Mouse (Mus musculus): Measurements from ENCODE around the gene Ccng2.

Ccng2 gene

DNA sequence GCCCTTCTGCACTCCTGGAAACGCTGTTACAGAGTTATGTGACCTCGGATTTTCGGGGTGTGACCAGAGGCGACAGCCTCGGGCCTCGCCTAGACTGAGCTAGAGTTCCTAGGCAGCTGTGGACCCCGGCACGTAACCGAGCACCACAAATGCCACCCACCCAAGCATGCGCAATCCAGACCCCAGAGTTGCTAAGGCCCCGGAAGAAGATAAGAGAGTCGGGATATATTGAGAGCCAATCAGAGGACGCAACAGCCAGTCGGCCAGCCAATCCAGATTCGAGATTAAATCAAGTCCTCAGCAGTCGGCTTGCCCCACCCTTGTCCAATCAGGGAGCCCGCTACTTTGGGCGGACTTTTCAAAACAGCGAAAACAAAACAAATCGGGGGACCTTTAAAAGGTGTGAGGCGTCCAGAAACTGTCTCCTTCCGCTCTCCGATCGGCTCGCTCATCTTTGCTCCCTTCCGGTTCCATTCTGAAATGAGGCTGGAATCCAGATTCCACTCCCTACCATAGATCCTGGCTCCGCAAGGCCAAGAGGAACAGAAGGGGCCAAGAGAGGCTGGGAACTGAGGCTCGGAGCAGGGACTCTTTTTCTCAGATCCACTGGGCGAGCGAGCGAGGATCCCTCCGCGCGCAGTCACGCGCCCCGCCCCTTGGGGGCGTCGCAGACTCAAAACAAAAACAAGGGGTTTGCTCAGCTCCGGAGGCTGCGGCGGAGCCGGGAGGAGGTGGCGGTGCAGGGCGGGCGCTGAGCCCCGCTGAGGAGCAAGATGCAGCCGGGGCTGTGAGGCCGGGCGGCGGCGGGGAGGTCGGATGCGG, at the start of gene Ccng2:
Ccng2 (plus strand) TSS at position 375 of the 822 bp plus-strand sequence.
- peak; percentile 96 for DNase-seq

DNA sequence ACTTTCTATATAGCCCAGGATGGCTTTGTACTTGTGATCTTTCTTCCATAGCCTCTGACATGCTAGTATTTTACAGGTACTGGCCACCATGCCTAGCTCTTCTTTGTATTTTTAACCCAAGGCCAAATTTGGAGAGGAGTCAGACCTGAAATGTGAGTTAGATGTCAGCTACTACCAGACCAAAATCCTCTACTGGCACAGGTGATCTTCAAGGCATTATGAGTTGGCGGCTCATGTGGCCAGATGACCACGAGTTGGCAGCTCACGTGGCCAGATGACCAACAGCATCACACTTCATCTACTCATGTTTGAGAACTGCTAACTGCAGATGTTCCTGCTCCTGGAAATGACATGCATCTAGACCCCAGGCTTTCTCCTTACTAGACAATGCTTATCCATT, 48.7 kb upstream of the Ccng2 start:
- no peak for DNase-seq

DNA sequence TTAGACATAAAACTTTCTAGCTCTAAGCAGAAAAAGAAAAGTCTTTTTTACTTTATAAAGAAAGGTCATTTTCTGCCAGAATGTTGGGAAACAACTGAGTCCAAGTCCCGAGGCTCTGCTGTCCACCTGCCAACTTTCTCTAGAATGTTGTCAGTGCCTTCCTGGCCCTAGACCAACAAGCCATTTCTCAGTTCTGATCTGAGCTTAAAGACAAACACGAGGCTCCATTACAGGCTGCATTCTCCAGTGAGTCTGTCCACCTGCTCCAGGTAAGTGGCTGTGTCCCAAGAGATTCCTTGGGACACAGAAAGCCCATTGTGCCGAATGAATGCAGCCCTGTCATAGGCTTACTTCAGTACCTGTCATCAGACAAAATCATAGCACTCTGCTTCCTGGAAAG, 45.4 kb upstream of the Ccng2 start:
- peak; percentile 44 for DNase-seq

DNA sequence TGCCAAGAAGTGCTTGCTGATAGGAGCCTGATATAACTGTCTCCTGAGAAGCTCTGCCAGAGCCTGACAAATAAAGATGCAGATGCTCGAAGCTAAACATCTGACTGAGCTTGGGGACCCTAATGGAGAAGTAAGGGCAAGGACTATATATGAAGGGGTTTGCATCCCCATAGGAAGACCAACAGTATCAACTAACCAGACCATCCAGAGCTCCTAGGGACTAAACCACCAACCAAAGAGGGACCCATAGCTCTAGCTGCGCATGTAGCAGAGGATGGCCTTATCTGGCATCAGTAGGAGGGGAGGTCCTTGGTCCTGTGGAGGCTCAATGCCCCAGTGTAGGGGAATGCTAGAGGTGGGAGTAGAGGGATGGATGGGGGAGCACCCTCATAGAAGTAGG, 42.5 kb upstream of the Ccng2 start:
- DNase-seq: no peak

DNA sequence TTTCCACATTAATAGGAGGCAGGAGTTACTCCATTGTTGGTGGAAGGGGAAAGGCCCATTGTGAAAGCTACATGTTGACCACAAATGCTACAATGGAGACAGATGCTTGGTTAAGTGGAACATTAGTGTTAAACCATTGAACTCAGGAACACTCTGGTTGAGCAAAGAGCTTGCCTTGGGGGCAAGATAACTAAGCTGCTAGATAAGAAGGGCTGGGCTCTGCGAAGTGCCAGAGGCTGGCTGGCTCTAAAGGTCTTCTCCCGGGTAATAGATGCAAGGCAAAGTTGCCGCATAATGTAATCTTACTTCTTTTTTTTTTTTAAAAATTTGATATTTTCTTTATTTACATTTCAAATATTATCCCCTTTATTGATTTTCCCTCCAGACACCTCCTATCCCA, 39.9 kb upstream of the Ccng2 start:
- no peak for DNase-seq

DNA sequence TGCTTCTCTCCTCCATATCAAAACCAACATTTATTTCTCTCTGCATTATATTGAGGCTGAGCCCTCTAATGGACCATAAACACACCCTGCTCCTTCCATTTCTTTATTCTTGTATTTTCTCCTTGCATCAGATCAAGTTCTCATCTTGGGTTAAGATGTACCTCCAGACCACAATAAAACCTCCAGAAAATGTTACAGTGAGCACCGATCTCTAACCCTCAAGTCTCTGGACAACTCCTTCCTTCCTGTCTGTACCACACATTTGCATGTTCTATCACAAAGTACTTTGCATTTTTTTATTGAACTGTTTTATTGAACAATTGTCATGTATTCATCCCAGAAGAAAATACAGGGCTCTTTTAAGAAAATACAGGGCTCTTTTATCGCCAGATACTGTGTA, 37.5 kb upstream of the Ccng2 start:
- DNase-seq: no peak

DNA sequence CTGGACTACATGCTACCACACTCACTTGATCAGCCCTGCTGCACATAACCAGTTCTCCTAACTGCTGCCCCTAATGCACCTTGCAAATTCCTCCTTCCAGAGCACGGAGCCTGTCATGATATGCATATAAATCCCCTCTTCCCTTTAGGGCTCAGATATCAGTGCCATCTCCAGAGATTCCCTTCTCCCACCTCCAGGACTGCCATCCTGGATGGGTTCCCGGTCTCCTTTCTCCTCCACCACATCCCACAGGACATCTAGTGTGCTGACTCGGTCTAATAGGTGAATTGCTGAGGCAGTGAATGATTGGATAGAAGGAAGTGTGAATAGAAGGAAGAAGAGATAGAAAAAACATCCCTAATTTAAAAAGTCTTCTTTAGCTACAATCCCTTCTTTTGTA, 35.3 kb upstream of the Ccng2 start:
- no peak for DNase-seq

DNA sequence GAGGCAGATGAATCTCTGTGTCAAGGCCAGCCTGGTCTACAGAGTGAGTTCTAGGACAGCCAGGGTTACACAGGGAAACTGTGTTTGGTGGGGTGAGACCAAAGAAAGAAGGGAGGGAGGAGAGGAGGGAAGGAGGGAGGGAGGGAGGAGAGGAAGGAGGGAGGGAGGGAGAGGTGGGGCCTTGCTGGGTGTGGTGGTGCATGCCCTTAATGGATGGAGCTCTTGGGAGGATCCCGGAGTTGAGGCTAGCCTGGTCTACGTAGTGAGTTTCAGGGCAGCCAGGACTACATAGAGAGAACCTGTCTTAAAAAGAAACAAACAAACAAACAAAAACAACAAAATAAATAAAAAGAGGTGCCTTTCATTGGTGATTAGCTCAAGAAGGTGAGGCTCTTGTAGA, 34.2 kb upstream of the Ccng2 start:
- DNase-seq: no peak

DNA sequence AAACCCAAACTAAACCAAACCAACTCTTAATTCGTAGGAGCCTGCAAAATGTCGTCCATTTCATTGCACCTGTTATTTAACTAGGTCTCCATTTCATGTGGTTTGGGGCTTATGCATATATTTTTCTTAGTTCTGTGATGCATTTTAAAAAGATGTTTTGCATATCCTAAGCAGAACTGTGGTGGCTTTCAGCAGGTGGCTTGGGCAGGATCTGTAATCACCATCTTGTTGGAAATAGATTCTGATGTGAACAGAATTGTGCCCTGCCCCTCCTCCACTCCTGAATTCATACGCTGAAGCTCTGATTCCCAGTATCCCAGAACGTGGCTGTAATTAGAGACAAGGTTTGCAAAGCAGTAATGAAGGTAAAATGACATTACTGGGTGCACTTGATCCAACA, 32.9 kb upstream of the Ccng2 start:
- no peak for DNase-seq

DNA sequence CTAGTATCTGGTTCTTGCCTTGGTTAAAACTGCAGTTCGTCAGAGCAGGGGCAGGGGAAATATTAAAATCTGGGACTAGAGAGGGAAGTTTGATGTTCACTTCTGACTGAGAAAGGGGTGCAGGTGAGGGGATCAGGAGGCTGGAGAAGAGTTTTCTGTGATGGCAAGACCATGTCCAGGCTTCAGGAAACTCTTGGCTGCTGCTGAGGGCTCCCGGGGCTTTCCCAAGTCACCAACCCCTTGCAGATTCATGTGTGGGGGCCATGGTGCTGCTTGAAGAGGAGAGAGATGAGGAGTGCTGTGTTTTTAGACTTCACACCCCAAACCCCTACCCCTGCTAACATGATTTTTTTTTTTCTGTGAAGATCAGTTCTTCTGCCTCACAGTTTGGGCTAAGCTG, 32.5 kb upstream of the Ccng2 start:
- no peak for DNase-seq

DNA sequence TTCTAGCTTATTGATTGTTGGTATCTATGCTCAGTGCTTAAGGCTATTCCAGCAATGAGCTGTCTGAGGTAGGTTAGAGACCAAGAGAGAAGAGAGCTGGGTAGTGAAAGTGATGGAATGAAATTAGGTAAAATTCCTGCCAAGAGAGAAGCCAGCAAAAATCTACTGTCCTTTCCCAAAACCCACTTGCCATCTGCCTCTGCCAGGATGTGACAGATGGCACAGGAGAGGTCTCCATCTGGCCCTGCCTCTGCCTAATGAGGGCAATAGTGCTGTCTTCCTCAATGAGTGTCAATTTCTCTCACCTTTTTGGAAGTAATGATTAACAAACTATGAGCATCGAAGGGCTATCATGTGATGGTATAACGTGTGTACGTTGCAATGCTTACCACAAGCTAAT, 31.2 kb upstream of the Ccng2 start:
- no peak for DNase-seq

DNA sequence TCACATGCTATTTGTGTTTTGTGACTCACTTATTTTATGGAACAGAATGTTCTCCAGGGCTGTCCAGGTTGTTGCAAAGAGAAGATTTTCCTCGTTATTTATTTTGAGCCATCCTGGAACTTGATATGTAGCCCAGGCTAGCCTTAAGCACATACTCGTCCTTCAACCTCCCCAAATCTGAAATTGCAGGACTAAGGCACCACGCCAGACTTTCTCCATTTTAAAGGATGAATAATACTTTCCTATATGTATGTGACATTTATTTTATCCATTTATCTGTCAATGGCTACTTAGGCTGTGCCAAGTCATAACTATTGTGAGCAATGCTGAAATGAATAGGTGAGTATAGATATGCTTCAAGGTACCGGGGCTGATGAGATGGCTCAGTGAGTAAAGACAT, 30.5 kb upstream of the Ccng2 start:
- no peak for DNase-seq

DNA sequence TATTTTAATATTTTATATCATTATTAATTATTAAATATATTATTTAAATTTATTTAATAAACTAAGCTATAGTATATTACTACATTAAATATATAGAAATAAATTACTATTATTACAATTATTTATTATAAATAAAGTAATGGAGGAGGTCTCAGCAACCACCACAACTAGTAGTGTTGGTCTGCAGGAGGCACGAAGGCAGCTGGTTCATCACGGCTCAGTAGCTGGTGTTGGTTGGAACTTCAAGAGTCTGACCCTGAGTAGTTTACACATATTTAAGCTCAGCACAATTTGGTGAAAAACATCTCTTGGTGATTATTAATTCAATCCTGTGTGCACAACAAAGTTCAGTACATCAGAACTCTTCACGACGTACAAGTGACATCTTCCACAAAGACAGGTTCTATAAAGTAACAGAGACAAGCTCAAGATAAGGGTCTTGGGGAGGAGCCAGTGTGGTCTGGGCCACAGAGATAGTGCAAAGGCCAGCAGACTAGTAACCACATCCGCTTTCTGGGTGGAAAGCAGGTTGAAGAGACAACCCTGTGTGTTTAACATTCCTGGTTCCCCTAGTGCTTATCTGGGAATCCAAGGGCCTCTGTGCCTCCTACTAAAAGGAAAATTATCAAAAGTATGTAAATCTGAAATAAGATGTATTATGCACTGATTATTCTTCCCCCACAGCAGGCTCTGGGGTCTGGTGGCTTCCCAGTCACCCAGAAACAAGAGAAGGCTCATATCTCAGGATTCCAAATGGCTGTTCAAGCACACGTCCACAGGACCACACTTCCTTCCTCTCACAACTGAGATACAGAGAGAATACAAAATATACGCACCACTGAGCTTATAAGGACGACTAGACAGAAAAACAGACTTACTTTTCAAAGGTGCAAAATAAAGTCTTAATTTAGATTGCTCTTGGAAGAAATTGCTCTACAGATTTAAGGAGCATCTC, 27.2 kb upstream of the Ccng2 start:
- DNase-seq: no peak

DNA sequence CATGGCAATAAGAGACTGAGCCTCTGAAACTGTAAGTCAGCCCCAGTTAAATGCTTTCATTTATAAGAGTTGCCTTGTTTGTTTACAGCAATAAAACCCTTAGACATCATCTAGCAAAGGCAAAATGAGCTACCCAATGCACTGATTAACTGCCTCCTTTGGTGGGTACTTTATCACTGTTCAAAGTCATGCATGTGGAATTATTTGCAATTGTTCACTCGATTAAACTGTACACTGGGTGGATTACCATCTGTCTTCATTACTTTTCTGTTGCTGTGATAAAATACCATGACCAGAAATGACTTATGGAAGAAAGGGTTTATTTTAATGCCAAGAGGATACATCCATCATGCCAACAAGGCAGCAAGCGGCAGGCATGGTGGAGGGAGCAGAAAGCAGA, 21.8 kb upstream of the Ccng2 start:
- DNase-seq: no peak

DNA sequence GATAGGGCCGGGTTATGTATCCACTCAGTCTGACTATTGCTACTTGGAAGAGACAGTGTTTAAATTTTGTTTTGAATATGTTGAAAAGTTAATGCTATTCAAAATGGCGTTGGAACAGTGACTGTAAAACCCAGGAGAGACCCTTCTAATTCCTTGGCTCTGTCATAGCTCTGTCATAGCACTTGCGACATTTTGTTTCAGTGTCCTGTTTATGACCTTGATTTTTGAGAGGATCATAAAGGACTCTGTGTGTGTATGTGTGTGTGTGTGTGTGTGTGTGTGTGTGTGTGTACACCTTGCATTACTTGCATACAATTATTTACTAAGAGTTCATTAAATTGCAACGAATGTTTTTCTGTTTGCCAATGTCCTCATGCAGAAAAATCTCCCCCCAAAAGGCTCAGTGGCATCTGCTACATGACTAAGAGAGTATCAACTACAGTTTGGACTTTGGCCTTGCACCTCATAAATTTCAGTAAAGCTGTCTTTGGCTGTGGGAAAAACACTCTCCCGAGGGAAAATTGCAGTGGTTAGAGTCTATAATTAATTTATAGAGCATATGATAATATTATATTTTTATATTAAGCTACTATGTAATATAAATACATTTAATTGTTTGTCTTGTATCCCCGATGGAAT, 17.0 kb upstream of the Ccng2 start:
- no peak for DNase-seq

DNA sequence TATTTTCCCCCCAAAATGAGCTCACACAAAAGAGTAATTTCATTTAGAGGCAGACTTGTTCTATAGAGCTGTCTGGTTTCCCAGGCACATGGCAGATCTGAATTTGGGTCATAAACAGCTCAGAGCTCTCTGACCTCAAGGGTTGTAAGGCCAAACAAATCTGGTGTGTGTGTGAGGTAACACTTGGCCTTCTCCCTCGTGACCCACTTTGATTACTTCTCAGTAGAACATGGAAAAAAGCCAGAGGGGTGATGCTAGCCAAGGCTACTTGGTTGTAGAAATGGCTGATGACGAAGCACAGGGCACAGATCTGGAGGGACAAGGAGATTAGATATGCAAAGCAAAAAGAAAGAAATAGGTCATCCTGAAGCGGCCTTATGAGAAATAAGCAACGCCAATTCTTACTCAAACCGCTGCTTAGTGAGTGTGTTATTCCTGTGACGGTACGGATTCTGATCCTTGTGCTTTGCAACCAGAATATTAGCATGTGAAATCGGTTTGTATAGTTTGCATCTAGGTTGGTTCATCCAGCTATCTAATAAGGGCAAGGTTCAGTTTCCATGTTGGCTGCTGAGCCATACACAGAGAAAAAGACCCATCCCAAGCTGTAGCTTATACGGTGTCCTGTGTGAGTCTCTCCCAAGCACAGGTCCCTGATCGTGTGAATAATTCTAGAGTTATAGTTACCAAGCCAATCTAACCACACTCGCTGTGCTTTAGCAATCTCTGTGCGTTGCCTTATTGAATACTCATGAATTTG, 15.9 kb upstream of the Ccng2 start:
- DNase-seq: no peak

DNA sequence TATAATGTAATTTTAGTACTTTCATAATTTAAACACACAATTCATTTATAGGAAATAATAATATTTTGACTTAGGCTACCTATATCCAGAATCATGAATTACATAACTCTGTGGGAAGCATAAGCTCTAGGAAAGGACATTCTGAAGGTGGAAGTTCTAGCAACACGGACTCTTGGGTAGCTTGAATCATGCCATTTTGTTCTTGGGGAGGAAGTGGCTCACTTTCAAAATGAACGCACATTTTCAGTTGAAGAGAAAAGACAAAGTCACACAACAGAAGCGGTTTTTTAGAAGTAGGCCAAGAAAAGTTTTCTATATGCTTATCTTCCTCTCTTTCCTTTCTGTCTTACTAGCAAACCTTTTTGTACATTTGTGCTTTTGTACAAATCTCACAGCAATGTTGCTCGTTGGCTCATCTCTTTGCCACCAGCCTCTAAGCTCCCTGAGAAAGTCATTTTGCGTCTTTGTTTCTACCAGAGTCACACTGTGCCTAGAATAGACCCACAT, 11.2 kb upstream of the Ccng2 start:
- no peak for DNase-seq

DNA sequence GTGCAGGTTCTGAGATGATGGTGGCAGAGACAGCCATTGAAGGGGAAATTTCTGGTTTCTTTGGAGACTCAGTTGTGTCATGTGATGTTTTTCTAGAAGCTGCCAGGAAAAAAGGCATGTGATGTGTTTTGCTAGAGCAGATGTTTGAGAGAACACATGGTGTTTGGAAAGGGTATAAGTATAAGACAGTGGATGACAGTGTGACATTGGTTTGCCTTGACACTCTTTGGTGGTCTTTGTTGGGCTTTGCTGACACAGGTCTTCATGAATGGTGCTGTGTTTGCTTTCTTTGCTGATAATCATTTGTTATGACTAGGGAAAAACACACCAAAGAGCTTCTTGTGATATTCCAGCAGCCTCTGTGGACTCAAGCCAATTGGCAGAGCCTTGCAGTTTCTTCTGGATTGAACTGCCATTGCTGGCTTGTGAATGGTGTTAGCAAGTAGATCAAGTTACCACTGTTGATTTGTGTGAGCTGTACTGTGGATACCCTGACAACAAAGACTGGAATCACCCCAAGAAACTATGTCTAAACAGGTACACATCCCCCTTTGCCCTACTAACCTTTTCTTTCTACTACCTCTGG, 10.1 kb upstream of the Ccng2 start:
- no peak for DNase-seq

DNA sequence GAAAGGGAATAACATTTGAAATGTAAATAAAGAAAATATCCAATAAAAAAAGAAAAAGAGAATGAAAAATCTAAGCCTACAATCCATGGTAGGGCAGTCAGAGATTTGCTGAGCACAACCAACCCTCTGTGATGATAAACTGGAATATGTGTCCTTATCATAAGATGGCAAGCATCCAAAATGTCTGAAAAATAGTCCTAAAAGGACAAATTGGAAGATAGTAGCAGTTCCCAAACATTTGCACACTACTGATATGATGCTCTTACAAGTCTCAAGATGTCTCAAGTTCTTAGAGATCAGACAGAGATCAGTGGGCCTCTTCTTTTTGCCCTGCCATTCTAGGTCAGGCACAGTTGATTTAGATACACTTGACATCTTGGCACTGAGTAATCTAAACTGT, 7.7 kb upstream of the Ccng2 start:
- DNase-seq: no peak

DNA sequence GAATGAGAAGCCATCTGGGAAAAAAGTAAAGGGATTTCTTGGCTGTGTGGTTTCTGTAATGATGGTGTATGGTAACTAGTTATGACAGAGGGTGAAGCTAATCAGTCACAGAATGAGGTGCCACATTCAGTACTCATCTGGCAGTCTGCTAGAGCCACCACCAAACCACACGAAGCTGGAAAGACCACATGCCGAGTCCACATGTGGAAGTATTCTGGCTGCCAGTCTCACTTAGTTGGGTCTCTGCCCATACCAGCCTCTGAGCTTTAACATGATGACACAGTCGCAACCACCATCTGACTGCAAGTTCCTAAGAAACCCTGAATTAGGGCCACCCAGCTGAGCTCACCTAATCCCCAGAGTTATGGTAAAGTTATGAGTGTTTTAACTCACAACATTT, 6.1 kb upstream of the Ccng2 start:
- DNase-seq: no peak

DNA sequence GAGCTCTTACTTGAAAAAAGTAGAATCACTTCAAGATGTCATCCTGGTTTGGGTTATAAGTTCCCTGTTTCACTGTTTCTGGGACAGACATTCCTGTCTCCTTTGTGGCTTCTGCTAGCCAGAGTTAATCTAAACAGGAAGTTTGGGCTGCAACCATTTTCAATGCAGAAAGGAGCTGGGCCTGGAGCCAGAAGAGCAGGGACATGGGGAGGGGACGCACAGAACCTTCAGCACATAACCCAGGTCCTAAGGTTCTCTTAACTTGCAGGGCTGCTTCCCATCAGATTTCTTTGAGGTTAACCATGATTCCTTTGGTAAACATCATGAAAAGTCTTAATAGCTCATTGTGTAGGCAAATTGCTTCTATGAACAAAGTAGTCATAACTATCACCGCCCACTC, 4.3 kb upstream of the Ccng2 start:
- DNase-seq: peak; percentile 33

DNA sequence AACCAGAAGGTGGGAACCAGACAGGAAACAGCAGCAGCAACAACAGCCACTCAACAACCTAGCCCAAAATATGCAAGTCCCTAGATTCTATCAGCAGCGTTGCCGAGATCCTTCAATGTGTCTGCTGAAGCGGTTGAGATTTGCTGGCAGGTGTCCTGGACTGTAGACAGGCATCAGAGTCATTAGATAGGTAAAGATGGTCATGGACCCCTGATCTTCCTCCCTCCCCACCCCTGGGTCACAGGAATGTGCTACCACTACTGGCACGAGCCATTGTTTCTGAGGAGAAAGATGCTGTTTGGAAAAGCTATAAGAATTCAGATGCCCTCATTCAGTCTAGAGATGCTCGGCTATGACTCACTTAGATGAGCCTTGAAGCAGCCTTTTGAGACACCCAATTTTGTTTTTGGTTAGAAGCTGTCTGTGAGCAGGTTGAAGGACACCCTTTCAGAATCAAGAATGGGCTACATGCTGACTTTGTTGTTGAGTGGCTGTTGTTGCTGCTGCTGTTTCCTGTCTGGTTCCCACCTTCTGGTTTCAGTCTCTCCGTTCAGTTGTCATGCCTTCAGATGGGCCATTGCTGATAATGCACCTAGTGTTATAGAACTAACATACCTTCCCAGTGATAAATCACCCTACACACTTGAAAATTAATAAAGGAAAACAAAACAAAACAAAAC, 3.5 kb upstream of the Ccng2 start:
- DNase-seq: no peak
